Mouse (Mus musculus) kidney, postnatal 36 days (tissue): Measurements from ENCODE around the gene Dab1.

Source experiments
- DNase-seq, 2 experiments: peaks; one replicate each; pipeline ENCODE4 v3.0.0; 2021 to 2022; ENCODE audit warnings: mixed read lengths in 2 of 2

The Dab1 gene

GRCm38 (mm10) chr4:103702137-103702536 is 83.0 kb downstream of the Dab1 start:
- DNase-seq: peak; percentile 5 to 12

- DNase-seq: no peak
Observed at GRCm38 (mm10) chr4:103704477-103704876, 85.3 kb downstream of the Dab1 start.

GRCm38 (mm10) chr4:103706501-103706900 is 87.3 kb downstream of the Dab1 start:
- DNase-seq: no peak

GRCm38 (mm10) chr4:103707140-103707539 is 88.0 kb downstream of the Dab1 start:
- no peak for DNase-seq

GRCm38 (mm10) chr4:103711353-103711752 is 92.2 kb downstream of the Dab1 start:
- no peak for DNase-seq

- no peak for DNase-seq
Observed at GRCm38 (mm10) chr4:103713921-103714320, 94.8 kb downstream of the Dab1 start.

- no peak for DNase-seq
Observed at GRCm38 (mm10) chr4:103714991-103715390, 95.8 kb downstream of the Dab1 start.

- DNase-seq: peak in 1 of 2 experiments; percentile 12
Observed at GRCm38 (mm10) chr4:103715568-103715967, 96.4 kb downstream of the Dab1 start.

- no peak for DNase-seq
Observed at GRCm38 (mm10) chr4:103722738-103723137, 103.6 kb downstream of the Dab1 start.

- no peak for DNase-seq
Observed at GRCm38 (mm10) chr4:103726486-103726885, 107.3 kb downstream of the Dab1 start.

GRCm38 (mm10) chr4:103737185-103737584 is 118.0 kb downstream of the Dab1 start:
- no peak for DNase-seq

- no peak for DNase-seq
Observed at GRCm38 (mm10) chr4:103751249-103751855, 132.2 kb downstream of the Dab1 start.

- DNase-seq: no peak
Observed at GRCm38 (mm10) chr4:103754561-103754960, 135.4 kb downstream of the Dab1 start.

GRCm38 (mm10) chr4:103757241-103757640 is 138.1 kb downstream of the Dab1 start:
- no peak for DNase-seq

- DNase-seq: no peak
Observed at GRCm38 (mm10) chr4:103762416-103762815, 143.3 kb downstream of the Dab1 start.

- DNase-seq: no peak
Observed at GRCm38 (mm10) chr4:103775712-103776111, 156.6 kb downstream of the Dab1 start.

GRCm38 (mm10) chr4:103781398-103781797 is 162.2 kb downstream of the Dab1 start:
- DNase-seq: peak; percentile 61 to 72

GRCm38 (mm10) chr4:103783561-103784247 is 164.5 kb downstream of the Dab1 start:
- DNase-seq: no peak

- no peak for DNase-seq
Observed at GRCm38 (mm10) chr4:103793589-103794312, 174.6 kb downstream of the Dab1 start.

GRCm38 (mm10) chr4:103796416-103796815 is 177.3 kb downstream of the Dab1 start:
- no peak for DNase-seq

- no peak for DNase-seq
Observed at GRCm38 (mm10) chr4:103802439-103802838, 183.3 kb downstream of the Dab1 start.

- no peak for DNase-seq
Observed at GRCm38 (mm10) chr4:103804461-103804860, 185.3 kb downstream of the Dab1 start.

- no peak for DNase-seq
Observed at GRCm38 (mm10) chr4:103822669-103823068, 203.5 kb downstream of the Dab1 start.

- DNase-seq: no peak
Observed at GRCm38 (mm10) chr4:103838377-103838776, 219.2 kb downstream of the Dab1 start.
